Comparison of ENCODE assay signal across 13 mouse cellular contexts in genomic region chr3:86786280-86786679, GRCm38 (mm10).
DNase-seq lines count a peak whose midpoint lies in the region; ATAC-seq and TF ChIP-seq lines count a peak whose summit lies in the region.
"Had no signal": no experiment of that assay in that cellular context is flagged by ENCODE, and none has a peak within 500 bp of the region (broad histone marks: within the 10 kb centered on the region; RNA-seq: fewer than 3 reads in every experiment).

No protein-coding gene starts in this region.

- peaks cover 4% of the 10 kb centered on the region; the same call in 1 of the 2 replicates for H3K4me1 ChIP-seq in forebrain, postnatal 0 days (ENCODE audit: insufficient read depth)
- H3K4me1 ChIP-seq in forebrain, embryonic 10.5 days: peaks cover 48% of the 10 kb centered on the region
- H3K4me1 ChIP-seq in lung, embryonic 14.5 days (ENCODE audit: insufficient read depth): peaks cover 26% of the 10 kb centered on the region
- H3K4me1 ChIP-seq in lung, adult 2 months (ENCODE audit: control insufficient read depth, insufficient read depth, low read length): peaks cover 7% of the 10 kb centered on the region
- H3K4me1 ChIP-seq in hindbrain, postnatal 0 days (ENCODE audit: insufficient read depth, low read length): peaks cover 14% of the 10 kb centered on the region
- H3K4me1 ChIP-seq in kidney, embryonic 16.5 days (ENCODE audit: insufficient read depth, low read length): no peaks in the 10 kb centered on the region
- H3K4me1 ChIP-seq: liver, embryonic 15.5 days had no signal

- no peak for DNase-seq in forebrain, postnatal 0 days
- no peak for DNase-seq in forebrain, embryonic 10.5 days (ENCODE audit: extremely low spot score, low spot score)
- peak; percentile 33 for DNase-seq in lung, embryonic 14.5 days
- DNase-seq in lung, adult 2 months: no peak
- peak; percentile 53 for DNase-seq in cerebellum, adult 9-11 months
- peak; percentile 42 for DNase-seq in hindbrain, postnatal 0 days (ENCODE audit: low spot score)
- DNase-seq in frontal cortex, postnatal 10 days (ENCODE audit: low spot score in 2 of 2): no peak

- TF ChIP-seq POLR2A in lung, adult 2 months (IDR thresholded peaks at IDR 0.05; ENCODE audit: borderline replicate concordance, extremely low read depth, low read depth, low read length): no peak

- WGBS in forebrain, postnatal 0 days: 63% methylated on average over 12 of the region's 12 CpGs
- WGBS in forebrain, embryonic 10.5 days: 90% methylated on average over 12 of the region's 12 CpGs
- whole genome bisulfite sequencing in lung, embryonic 14.5 days: 65% methylated on average over 12 of the region's 12 CpGs
- WGBS in lung, adult 2 months: 67% methylated on average over 12 of the region's 12 CpGs
- 50% methylated on average over 12 of the region's 12 CpGs for WGBS in hindbrain, postnatal 0 days
- WGBS in kidney, embryonic 16.5 days: 83% methylated on average over 12 of the region's 12 CpGs

- H3K27ac ChIP-seq in forebrain, postnatal 0 days (ENCODE audit: low read depth, low read length): peak overlapping the region; percentile 36; the same call in 1 of the 2 replicates
- H3K27ac ChIP-seq in forebrain, embryonic 10.5 days: no peak overlapping the region
- peak overlapping the region; percentile 82 for H3K27ac ChIP-seq in lung, embryonic 14.5 days (ENCODE audit: low read depth)
- H3K27ac ChIP-seq in hindbrain, postnatal 0 days: peak overlapping the region; percentile 83
- H3K27ac ChIP-seq in kidney, embryonic 16.5 days (ENCODE audit: low read length): no peak overlapping the region
- H3K27ac ChIP-seq: liver, embryonic 15.5 days had no signal

- H3K4me2 ChIP-seq in forebrain, postnatal 0 days (ENCODE audit: low read depth): no peak overlapping the region
- H3K4me2 ChIP-seq in lung, embryonic 14.5 days: no peak overlapping the region
- H3K4me2 ChIP-seq in hindbrain, postnatal 0 days (ENCODE audit: low read depth, low read length): no peak overlapping the region
- no peak overlapping the region for H3K4me2 ChIP-seq in kidney, embryonic 16.5 days (replicated peaks; ENCODE audit: low read depth, low read length)
- H3K4me2 ChIP-seq: forebrain, embryonic 12.5 days; liver, embryonic 15.5 days had no signal

- H3K9ac ChIP-seq in forebrain, postnatal 0 days: no peak overlapping the region
- no peak overlapping the region for H3K9ac ChIP-seq in lung, embryonic 14.5 days
- 0 out of 2 replicates have a peak overlapping the region, but pooled peaks have one; percentile 21 for H3K9ac ChIP-seq in hindbrain, postnatal 0 days (replicated peaks; ENCODE audit: low read length)
- no peak overlapping the region; the same call in 1 of the 2 replicates for H3K9ac ChIP-seq in kidney, embryonic 16.5 days (replicated peaks; ENCODE audit: low read length)
- H3K9ac ChIP-seq: forebrain, embryonic 12.5 days; liver, embryonic 15.5 days had no signal

- H3K4me3 ChIP-seq in forebrain, postnatal 0 days (ENCODE audit: low read depth, low read length): no peak overlapping the region
- no peak overlapping the region for H3K4me3 ChIP-seq in forebrain, embryonic 10.5 days
- H3K4me3 ChIP-seq in lung, embryonic 14.5 days (ENCODE audit: low read depth, low read length): no peak overlapping the region
- H3K4me3 ChIP-seq in lung, adult 2 months (replicated peaks; ENCODE audit: extremely low read depth, low read depth, low read length): no peak overlapping the region
- no peak overlapping the region for H3K4me3 ChIP-seq in hindbrain, postnatal 0 days (ENCODE audit: low read length)
- no peak overlapping the region for H3K4me3 ChIP-seq in kidney, embryonic 16.5 days (ENCODE audit: low read length)
- H3K4me3 ChIP-seq: forebrain, embryonic 12.5 days; liver, embryonic 15.5 days; myocyte had no signal

- no peaks in the 10 kb centered on the region for H3K9me3 ChIP-seq in forebrain, postnatal 0 days (ENCODE audit: low read length)
- no peaks in the 10 kb centered on the region for H3K9me3 ChIP-seq in forebrain, embryonic 10.5 days
- H3K9me3 ChIP-seq in lung, embryonic 14.5 days (ENCODE audit: low read depth, low read length): no peaks in the 10 kb centered on the region
- no peaks in the 10 kb centered on the region for H3K9me3 ChIP-seq in hindbrain, postnatal 0 days (ENCODE audit: low read length)
- no peaks in the 10 kb centered on the region for H3K9me3 ChIP-seq in kidney, embryonic 16.5 days (ENCODE audit: low read length)
- H3K9me3 ChIP-seq: forebrain, embryonic 12.5 days; liver, embryonic 15.5 days had no signal

- no peaks in the 10 kb centered on the region for H3K27me3 ChIP-seq in forebrain, postnatal 0 days (ENCODE audit: insufficient read depth, low read length)
- H3K27me3 ChIP-seq in forebrain, embryonic 10.5 days (ENCODE audit: poor library complexity, severe bottlenecking): no peaks in the 10 kb centered on the region
- no peaks in the 10 kb centered on the region for H3K27me3 ChIP-seq in lung, embryonic 14.5 days (ENCODE audit: insufficient read depth, low read length)
- no peaks in the 10 kb centered on the region for H3K27me3 ChIP-seq in hindbrain, postnatal 0 days (ENCODE audit: insufficient read depth, low read length)
- no peaks in the 10 kb centered on the region for H3K27me3 ChIP-seq in kidney, embryonic 16.5 days (ENCODE audit: insufficient read depth, low read length)
- H3K27me3 ChIP-seq: CH12.LX; liver, embryonic 15.5 days had no signal

- H3K36me3 ChIP-seq in forebrain, postnatal 0 days (ENCODE audit: insufficient read depth): peaks cover 43% of the 10 kb centered on the region
- H3K36me3 ChIP-seq in forebrain, embryonic 10.5 days (replicated peaks): peaks cover 27% of the 10 kb centered on the region
- no peaks in the 10 kb centered on the region for H3K36me3 ChIP-seq in lung, embryonic 14.5 days (ENCODE audit: insufficient read depth)
- H3K36me3 ChIP-seq in hindbrain, postnatal 0 days (ENCODE audit: insufficient read depth, low read length): peaks cover 10% of the 10 kb centered on the region
- H3K36me3 ChIP-seq in kidney, embryonic 16.5 days (ENCODE audit: insufficient read depth, low read length): no peaks in the 10 kb centered on the region

- no peak for ATAC-seq in forebrain, postnatal 0 days
- ATAC-seq in lung, embryonic 14.5 days (ENCODE audit: insufficient read depth): 0 out of 2 replicates have a peak, but pooled peaks have one; percentile 6
- no peak for ATAC-seq in hindbrain, postnatal 0 days
- no peak for ATAC-seq in kidney, embryonic 16.5 days (ENCODE audit: low FRiP score, low TSS enrichment)
- ATAC-seq: inflammation-experienced regulatory T-cells, adult 6 months had no signal

- no peak for TF ChIP-seq CTCF in forebrain, postnatal 0 days (IDR thresholded peaks at IDR 0.05; ENCODE audit: low read depth)
- no peak for TF ChIP-seq CTCF in lung, embryonic 14.5 days (IDR thresholded peaks at IDR 0.05; ENCODE audit: low read depth)
- TF ChIP-seq CTCF in lung, adult 2 months (IDR thresholded peaks at IDR 0.05; ENCODE audit: insufficient read depth, low read length): no peak
- TF ChIP-seq CTCF in hindbrain, postnatal 0 days (IDR thresholded peaks at IDR 0.05; ENCODE audit: low read depth): no peak

Comparison
In these comparisons a context has a peak if more than half of its experiments do, and no peak if none do; other contexts are left out.
1. DNase-seq: peak in lung, embryonic 14.5 days (single experiment), cerebellum, adult 9-11 months (single experiment) and hindbrain, postnatal 0 days (single experiment); none in forebrain, postnatal 0 days (single experiment), forebrain, embryonic 10.5 days (single experiment), lung, adult 2 months (single experiment) and frontal cortex, postnatal 10 days (0 of 2).
2. H3K27ac ChIP-seq: peak in forebrain, postnatal 0 days (single experiment), lung, embryonic 14.5 days (single experiment) and hindbrain, postnatal 0 days (single experiment); none in forebrain, embryonic 10.5 days (single experiment) and kidney, embryonic 16.5 days (single experiment).